Mouse (Mus musculus): ENCODE data around the gene Lrig3.

DNA sequence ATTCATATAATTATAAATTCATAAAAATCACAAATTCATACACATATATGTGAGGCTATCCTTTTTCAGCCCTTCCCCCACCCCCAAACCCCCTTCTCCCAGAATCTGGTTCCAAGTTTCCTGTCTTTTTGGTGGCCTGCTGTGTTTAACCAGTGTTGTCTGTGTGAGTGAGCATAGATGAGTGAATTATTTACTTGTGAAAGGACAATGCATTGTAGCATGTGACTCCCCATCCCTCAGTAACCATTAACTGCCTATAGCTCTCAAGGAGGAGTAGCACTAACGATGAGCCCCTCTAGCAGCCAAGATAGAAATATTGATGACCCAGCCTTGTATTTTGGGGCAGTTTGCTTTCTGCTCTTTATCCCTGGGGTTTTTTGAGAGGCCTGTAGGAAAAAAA, 37.9 kb downstream of the Lrig3 start:
- TF ChIP-seq POLR2A (IDR thresholded peaks at IDR 0.05; ENCODE audit: low read depth, low read length) = no peak
- TF ChIP-seq CTCF (IDR thresholded peaks at IDR 0.05; ENCODE audit: extremely low read depth, insufficient read length, insufficient replicate concordance, low read depth, low read length) = no peak
